Mouse (Mus musculus) layer of hippocampus, adult 2 months (tissue): Measurements from ENCODE around the gene Faap20. TPM values are rescaled to one million over a fixed set of nuclear protein-coding genes. Genes with fewer than 3 reads are reported as not detected.

Experiments used
- DNase-seq, 2 experiments: peaks; one replicate each; pipeline ENCODE4 v3.0.0; 2022; ENCODE audit warnings: low spot score in 2 of 2
- H3K27ac ChIP-seq: fragments of 200-600 bp; 2 replicates; pipeline ENCODE4 v1.8.1; 2022
- H3K4me3 ChIP-seq: fragments of 200-600 bp; 2 replicates; pipeline ENCODE4 v1.8.1; 2022; ENCODE audit warnings: mild to moderate bottlenecking
- CTCF ChIP-seq: fragments of 200-600 bp; conservative IDR thresholded peaks from 2 replicates; pipeline ENCODE4 v1.8.1; 2022; ENCODE audit warnings: antibody characterized with exemption, mild to moderate bottlenecking, moderate library complexity
- total RNA-seq, 2 experiments: library from RNA; stranded (reverse); gene quantifications; 2 replicates each; pipeline ENCODE4 v1.2.3; 2021

Faap20 gene
- total RNA-seq, 2 experiments from 2014 or later: 29.2 to 34.3 TPM

GRCm38 (mm10) chr4:155222841-155223593 lies 26.6 kb upstream of the Faap20 start:
- TF ChIP-seq CTCF: peak; percentile 65
- DNase-seq: peak; percentile 99 to 100
- Histone ChIP-seq H3K4me3 (peak overlapping the region; percentile 64), H3K27ac (peak overlapping the region; percentile 99)

- TF ChIP-seq CTCF: no peak
- H3K27ac ChIP-seq: peak overlapping the region; percentile 99
- no peak for DNase-seq
- peak overlapping the region; percentile 64 for H3K4me3 ChIP-seq
Measured at GRCm38 (mm10) chr4:155223594-155224528, 25.7 kb upstream of the Faap20 start.

DNA sequence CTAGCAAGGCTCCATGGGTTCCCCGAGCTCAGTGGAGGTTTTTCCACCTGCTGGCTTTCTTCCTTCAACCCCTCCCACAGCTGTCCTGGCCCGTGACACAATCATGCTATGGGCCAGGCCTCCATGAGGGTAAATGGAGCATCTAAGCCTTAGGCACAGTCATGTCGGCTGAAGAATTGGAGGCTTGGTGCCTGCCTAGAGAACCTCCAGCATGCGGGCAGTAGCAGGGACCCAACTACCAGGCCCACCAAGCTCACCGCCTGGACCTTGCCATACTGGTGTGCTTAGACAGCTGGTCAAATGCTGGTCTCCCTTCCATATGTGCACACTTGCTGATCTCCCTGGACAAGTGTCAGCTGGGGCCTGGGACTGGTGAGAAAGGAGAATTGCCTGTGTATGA lies 23.7 kb upstream of the Faap20 start:
- Histone ChIP-seq H3K4me3 (no peak overlapping the region), H3K27ac (no peak overlapping the region)
- TF ChIP-seq CTCF: no peak
- DNase-seq: no peak

GRCm38 (mm10) chr4:155227986-155228385 lies 21.6 kb upstream of the Faap20 start:
- DNase-seq: no peak
- TF ChIP-seq CTCF: no peak
- H3K4me3 ChIP-seq: no peak overlapping the region
- H3K27ac ChIP-seq: no peak overlapping the region

- Histone ChIP-seq H3K4me3 (no peak overlapping the region), H3K27ac (no peak overlapping the region)
- TF ChIP-seq CTCF: no peak
- DNase-seq: no peak
Measured at GRCm38 (mm10) chr4:155228461-155228860, 21.1 kb upstream of the Faap20 start.

DNA sequence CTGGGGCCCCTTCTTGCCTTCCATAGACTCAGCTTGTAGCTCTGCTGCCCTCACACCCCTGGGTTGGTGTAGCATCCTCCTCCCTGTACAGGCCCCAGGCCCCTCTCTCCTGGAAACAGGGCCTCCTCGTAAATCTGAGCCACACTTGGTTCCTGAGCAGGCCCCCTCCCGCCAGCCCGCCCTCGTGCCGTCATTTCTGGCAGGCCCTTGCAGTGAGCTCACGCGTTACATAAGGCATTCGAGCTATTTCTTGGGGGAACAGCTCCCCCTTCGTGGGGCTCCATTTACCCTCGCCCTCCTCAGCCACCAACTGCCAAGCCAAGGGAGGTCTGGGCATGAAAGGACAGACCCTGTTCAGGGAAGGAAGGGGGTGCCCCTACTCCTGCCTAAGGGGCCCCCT lies 15.7 kb upstream of the Faap20 start:
- peak overlapping the region; percentile 99 for H3K27ac ChIP-seq
- peak; percentile 30 for TF ChIP-seq CTCF
- H3K4me3 ChIP-seq: no peak overlapping the region
- peak; percentile 83 to 90 for DNase-seq

- no peak for TF ChIP-seq CTCF
- peak overlapping the region; percentile 28; the same call in 1 of the 2 replicates for H3K4me3 ChIP-seq
- peak overlapping the region; percentile 99 for H3K27ac ChIP-seq
- DNase-seq: no peak
Measured at GRCm38 (mm10) chr4:155234371-155235310, 15.0 kb upstream of the Faap20 start.

DNA sequence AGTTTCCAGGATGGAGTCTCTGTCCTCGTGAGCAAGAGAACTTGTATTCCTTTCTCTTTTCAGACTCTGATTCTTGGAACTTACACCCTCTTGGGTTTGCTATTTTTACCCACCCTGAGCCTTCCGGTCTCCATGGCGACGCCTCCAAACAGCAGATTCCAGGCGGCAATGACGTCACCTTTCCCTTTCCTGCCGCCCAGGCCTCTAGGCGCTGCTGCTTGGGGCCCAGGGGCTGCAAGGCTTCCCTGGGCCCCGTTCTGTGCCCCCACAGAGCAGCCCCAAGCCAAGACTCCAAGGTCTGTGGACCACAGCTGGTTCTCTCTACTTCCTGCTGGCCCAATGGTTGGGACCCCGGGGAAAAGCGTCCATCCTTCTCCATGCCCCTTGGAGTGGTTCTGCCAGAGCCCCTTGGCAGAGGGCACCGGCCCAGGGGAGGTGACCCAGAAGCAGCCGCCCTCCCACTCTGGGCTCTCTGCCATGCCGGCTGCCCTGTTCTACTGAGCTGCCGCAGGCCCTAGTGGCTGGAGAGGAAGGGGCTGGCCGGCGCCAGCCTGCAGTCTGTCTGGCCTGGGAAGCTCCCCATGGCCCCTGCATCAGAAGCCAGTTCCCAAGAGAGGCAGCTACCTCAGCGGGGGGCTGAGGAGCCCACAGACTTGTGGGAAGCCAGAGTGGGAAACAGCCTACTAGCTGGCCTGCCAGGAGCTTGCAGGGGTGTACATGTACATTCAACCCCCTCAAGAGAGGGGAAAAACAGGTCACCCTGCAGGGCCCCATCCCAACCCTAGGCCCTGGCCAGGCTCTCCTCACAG lies 14.1 kb upstream of the Faap20 start:
- DNase-seq: peak; percentile 93 to 95
- Histone ChIP-seq H3K4me3 (peak overlapping the region; percentile 47), H3K27ac (peak overlapping the region; percentile 99)
- peak; percentile 57 for TF ChIP-seq CTCF

- no peak overlapping the region for H3K4me3 ChIP-seq
- H3K27ac ChIP-seq: peak overlapping the region; percentile 99
- no peak for DNase-seq
- TF ChIP-seq CTCF: no peak
Measured at GRCm38 (mm10) chr4:155236737-155237385, 12.7 kb upstream of the Faap20 start.

DNA sequence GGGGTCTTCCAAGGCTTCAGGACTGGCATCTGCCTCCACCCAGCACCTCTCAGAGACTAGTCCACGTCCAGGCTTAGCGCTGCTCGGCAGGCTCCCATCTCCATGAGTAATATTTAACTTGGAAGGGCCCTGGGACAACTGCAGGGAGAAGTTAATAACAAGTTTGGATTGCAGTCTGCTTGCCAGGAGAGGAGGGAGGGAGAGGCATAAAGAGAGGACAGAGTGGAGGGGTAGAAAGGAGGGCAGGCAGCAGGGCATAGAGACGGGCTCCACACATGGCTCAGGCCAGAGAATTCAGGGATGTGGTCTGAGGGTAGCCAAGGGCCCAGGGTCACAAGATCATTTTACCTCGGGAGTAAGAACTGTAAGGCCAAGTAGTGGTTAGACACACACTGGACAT lies 11.3 kb upstream of the Faap20 start:
- TF ChIP-seq CTCF: no peak
- H3K27ac ChIP-seq: peak overlapping the region; percentile 39
- no peak for DNase-seq
- H3K4me3 ChIP-seq: no peak overlapping the region

GRCm38 (mm10) chr4:155239494-155239893 lies 10.1 kb upstream of the Faap20 start:
- DNase-seq: no peak
- TF ChIP-seq CTCF: no peak
- Histone ChIP-seq H3K4me3 (no peak overlapping the region), H3K27ac (no peak overlapping the region)
